Mouse (Mus musculus): ENCODE data around the gene Syt1.

DNA sequence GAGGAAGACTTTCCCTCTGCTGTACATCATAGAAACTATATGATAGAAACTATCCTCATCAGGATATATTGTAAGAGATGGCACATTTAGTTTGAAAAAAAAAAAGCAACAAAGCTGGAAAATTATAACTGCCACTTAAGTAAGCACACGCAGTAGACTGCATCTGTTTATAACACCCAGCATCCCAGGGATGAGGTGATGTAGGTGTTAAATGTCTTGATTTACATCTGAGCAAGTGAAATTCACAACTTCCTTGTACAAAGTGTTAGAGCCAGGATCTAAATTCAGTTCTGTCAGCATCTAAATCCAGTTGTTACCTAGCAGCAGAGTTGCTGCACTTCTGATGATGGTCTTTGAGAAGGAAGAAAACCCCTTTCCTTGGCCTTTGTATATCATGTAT, 173.3 kb downstream of the Syt1 start:
- TF ChIP-seq CTCF (IDR thresholded peaks at IDR 0.05; ENCODE audit: borderline replicate concordance, insufficient read depth, low read length) (no peak), POLR2A (IDR thresholded peaks at IDR 0.05; ENCODE audit: low read depth, low read length) (no peak)

All from embryonic fibroblast, embryonic 13.5 days (primary cell).